Mouse (Mus musculus) neutrophil, adult 5-6 weeks (primary cell): Measurements from ENCODE around the gene Casc1. TPM values are rescaled to one million over a fixed set of nuclear protein-coding genes. Genes with fewer than 3 reads are reported as not detected.
"Not testable (repeated sequence)": the region's sequence is repeated elsewhere in the genome, so short reads cannot be mapped to it uniquely, and the experiment has no call there.

Source experiments
- ATAC-seq: fragments of 151-379, 151-347 bp; 2 replicates; pipeline ENCODE4 v1.8.0; 2017; ENCODE audit warnings: mild to moderate bottlenecking, moderate TSS enrichment; ENCODE audit not compliant: insufficient number of reproducible peaks, poor library complexity, low FRiP score, severe bottlenecking; ENCODE audit errors: extremely low read depth
- total RNA-seq: library from RNA; stranded (forward); fragments of 200-1000 nt; gene quantifications from 2 replicates; pipeline ENCODE4 v1.2.3, GENCODE M21; 2017

Gene Casc1
- total RNA-seq, 1 experiment from 2014 or later, result 5.6 TPM

GRCm38 (mm10) chr6:145147716-145148115 lies 63.1 kb downstream of the Casc1 start:
- ATAC-seq, result no peak

- ATAC-seq, result no peak
Observed at GRCm38 (mm10) chr6:145145173-145145572, 65.6 kb downstream of the Casc1 start.

- no peak for ATAC-seq
Observed at GRCm38 (mm10) chr6:145141827-145142226, 69.0 kb downstream of the Casc1 start.

- no peak for ATAC-seq
Observed at GRCm38 (mm10) chr6:145140706-145141105, 70.1 kb downstream of the Casc1 start.

GRCm38 (mm10) chr6:145139776-145140475 lies 70.9 kb downstream of the Casc1 start:
- ATAC-seq, result peak; percentile 61

GRCm38 (mm10) chr6:145139236-145139635 lies 71.6 kb downstream of the Casc1 start:
- ATAC-seq, result no peak

- no peak for ATAC-seq
Observed at GRCm38 (mm10) chr6:145136831-145137230, 74.0 kb downstream of the Casc1 start.

- no peak for ATAC-seq
Observed at GRCm38 (mm10) chr6:145135804-145136203, 75.0 kb downstream of the Casc1 start.

GRCm38 (mm10) chr6:145135295-145135694 lies 75.5 kb downstream of the Casc1 start:
- ATAC-seq, result no peak

GRCm38 (mm10) chr6:145132969-145133368 lies 77.8 kb downstream of the Casc1 start:
- ATAC-seq, result not testable (repeated sequence)

- no peak for ATAC-seq
Observed at GRCm38 (mm10) chr6:145131991-145132390, 78.8 kb downstream of the Casc1 start.

- no peak for ATAC-seq
Observed at GRCm38 (mm10) chr6:145129563-145129962, 81.2 kb downstream of the Casc1 start.

- ATAC-seq, result no peak
Observed at GRCm38 (mm10) chr6:145127652-145128051, 83.2 kb downstream of the Casc1 start.

- no peak for ATAC-seq
Observed at GRCm38 (mm10) chr6:145125591-145126113, 85.2 kb downstream of the Casc1 start.

Other genes starting within 250 kb of the Casc1 start
- gene Bcat1, start 134.8 kb downstream of the Casc1 start, total RNA-seq, result not detected in 2 replicates
- 261 and 300 TPM in 2 replicates for gene Lrmp, start 95.4 kb downstream of the Casc1 start, total RNA-seq
- gene Etfrf1, start 129 bp upstream of the Casc1 start, total RNA-seq, result 27.6 and 32.3 TPM in 2 replicates
- gene Kras, start 39.2 kb upstream of the Casc1 start, total RNA-seq, result 72.0 and 81.2 TPM in 2 replicates